Mouse (Mus musculus) heart, embryonic 16.5 days (tissue): ENCODE data around the gene Spg11. TPM values are rescaled to one million over a fixed set of nuclear protein-coding genes. Genes with fewer than 3 reads are reported as not detected.

Experiments used
- ATAC-seq: fragments of 200-750 bp; cut with Nextera tagmentation; replicated peaks from 2 replicates; pipeline ENCODE4 v1.8.0; 2017; ENCODE audit warnings: moderate number of reproducible peaks; ENCODE audit not compliant: insufficient read depth, low FRiP score; ENCODE audit errors: extremely low read depth
- H3K27ac ChIP-seq: fragments of 300-500 bp; sonication (generic); 2 replicates; pipeline ENCODE4 v1.5.1; 2014; ENCODE audit warnings: mild to moderate bottlenecking, low read length, control low read depth, moderate library complexity
- H3K27me3 ChIP-seq: fragments of 300-500 bp; sonication (generic); 2 replicates; pipeline ENCODE4 v1.6.1; 2014; ENCODE audit warnings: low read length, mixed read lengths; ENCODE audit not compliant: control insufficient read depth, insufficient read depth
- H3K36me3 ChIP-seq: fragments of 300-500 bp; sonication (generic); 2 replicates; pipeline ENCODE4 v1.6.1; 2014; ENCODE audit not compliant: control insufficient read depth, insufficient read depth
- H3K4me1 ChIP-seq: fragments of 300-500 bp; sonication (generic); 2 replicates; pipeline ENCODE4 v1.6.1; 2014; ENCODE audit warnings: low read length, mixed read lengths; ENCODE audit not compliant: control insufficient read depth, insufficient read depth
- H3K4me2 ChIP-seq: fragments of 300-500 bp; sonication (generic); 2 replicates; pipeline ENCODE4 v1.6.1; 2014; ENCODE audit warnings: low read depth, mild to moderate bottlenecking, control low read depth, low read length
- H3K4me3 ChIP-seq: fragments of 300-500 bp; sonication (generic); 2 replicates; pipeline ENCODE4 v1.5.1; 2014; ENCODE audit warnings: mild to moderate bottlenecking, control low read depth, low read length
- H3K9ac ChIP-seq: fragments of 300-500 bp; sonication (generic); 2 replicates; pipeline ENCODE4 v1.6.1; 2014; ENCODE audit warnings: low read length, control low read depth
- H3K9me3 ChIP-seq: fragments of 300-500 bp; sonication (generic); replicated peaks from 2 replicates; pipeline ENCODE4 v1.6.1; 2016; ENCODE audit warnings: low read length; ENCODE audit not compliant: control insufficient read depth
- WGBS: fragments of 180-500 bp; shearing (Covaris S2); extraction: QIAGEN DNeasy Blood & Tissue Kit; methylation state at CpG from one replicate; pipeline ENCODE4 v1.1.7; 2014; 5-methylcytosine and 5-hydroxymethylcytosine counted together
- polyA plus RNA-seq: library from polyadenylated mRNA; unstranded; fragments of >200 nt; fragmentation: Nextera tagmentation; extraction: Ambion mirVana; gene quantifications from 2 replicates; pipeline ENCODE4 v1.2.1, GENCODE M21; 2015

Spg11 gene
- polyA plus RNA-seq, 1 experiment from 2014 or later: 4.5 TPM

GRCm38 (mm10) chr2:122148242-122148917 lies 30.2 kb upstream of the Spg11 start:
- Histone ChIP-seq H3K27me3 (no peaks in the 10 kb centered on the region), H3K9ac (peak overlapping the region; percentile 92), H3K36me3 (peaks cover 6% of the 10 kb centered on the region; the same call in 1 of the 2 replicates), H3K4me2 (peak overlapping the region; percentile 80), H3K4me3 (peak overlapping the region; percentile 93), H3K9me3 (no peaks in the 10 kb centered on the region), H3K27ac (peak overlapping the region; percentile 86), H3K4me1 (peaks cover 10% of the 10 kb centered on the region)
- 0 out of 2 replicates have a peak, but pooled peaks have one; percentile 22 for ATAC-seq
- 27% methylated on average over 18 of the region's 18 CpGs for WGBS

- Histone ChIP-seq H3K9ac (peak within 1 kb of the TSS; percentile 92), H3K4me3 (peak within 1 kb of the TSS; percentile 93), H3K4me2 (peak within 1 kb of the TSS; percentile 80), H3K36me3 (peaks cover 4% of the 10 kb centered on the region; the same call in 1 of the 2 replicates), H3K9me3 (no peaks in the 10 kb centered on the region), H3K27me3 (no peaks in the 10 kb centered on the region), H3K27ac (peak within 1 kb of the TSS; percentile 86), H3K4me1 (peaks cover 10% of the 10 kb centered on the region)
- under 1% methylated on average over 40 of the region's 40 CpGs for WGBS
- peak; percentile 98 for ATAC-seq
Observed at GRCm38 (mm10) chr2:122147508-122148241, 29.5 kb upstream of the Spg11 start, which contains the start of gene B2m. B2m (plus strand) TSS chr2:122147686.

- H3K4me1 ChIP-seq: peaks cover 10% of the 10 kb centered on the region
- H3K9ac ChIP-seq: peak overlapping the region; percentile 92
- H3K9me3 ChIP-seq: no peaks in the 10 kb centered on the region
- peak overlapping the region; percentile 80 for H3K4me2 ChIP-seq
- no peak for ATAC-seq
- no peak overlapping the region; the same call in 1 of the 2 replicates for H3K4me3 ChIP-seq
- WGBS: 46% methylated on average over 6 of the region's 6 CpGs
- H3K27me3 ChIP-seq: no peaks in the 10 kb centered on the region
- H3K36me3 ChIP-seq: peaks cover 4% of the 10 kb centered on the region; the same call in 1 of the 2 replicates
- H3K27ac ChIP-seq: peak overlapping the region; percentile 70
Observed at GRCm38 (mm10) chr2:122146687-122147086, 28.5 kb upstream of the Spg11 start.

- ATAC-seq: no peak
- Histone ChIP-seq H3K4me2 (no peak overlapping the region), H3K27me3 (no peaks in the 10 kb centered on the region), H3K4me1 (peaks cover 10% of the 10 kb centered on the region), H3K36me3 (no peaks in the 10 kb centered on the region), H3K9me3 (no peaks in the 10 kb centered on the region), H3K27ac (no peak overlapping the region), H3K9ac (no peak overlapping the region), H3K4me3 (no peak overlapping the region)
- 63% methylated on average over 4 of the region's 4 CpGs for WGBS
Observed at GRCm38 (mm10) chr2:122145756-122146155, 27.6 kb upstream of the Spg11 start.

GRCm38 (mm10) chr2:122143111-122143510 lies 24.9 kb upstream of the Spg11 start:
- Histone ChIP-seq H3K36me3 (no peaks in the 10 kb centered on the region), H3K9ac (no peak overlapping the region), H3K4me1 (peaks cover 7% of the 10 kb centered on the region), H3K27me3 (no peaks in the 10 kb centered on the region), H3K4me2 (no peak overlapping the region), H3K9me3 (no peaks in the 10 kb centered on the region), H3K27ac (no peak overlapping the region), H3K4me3 (no peak overlapping the region)
- no peak for ATAC-seq
- WGBS: 81% methylated on average over 3 of the region's 3 CpGs

- WGBS: 74% methylated on average over 5 of the region's 5 CpGs
- Histone ChIP-seq H3K36me3 (no peaks in the 10 kb centered on the region), H3K9me3 (no peaks in the 10 kb centered on the region), H3K4me2 (no peak overlapping the region), H3K9ac (no peak overlapping the region), H3K27me3 (no peaks in the 10 kb centered on the region), H3K4me3 (no peak overlapping the region), H3K27ac (no peak overlapping the region), H3K4me1 (peaks cover under 1% of the 10 kb centered on the region; the same call in 1 of the 2 replicates)
- ATAC-seq: no peak
Observed at GRCm38 (mm10) chr2:122141332-122141967, 23.3 kb upstream of the Spg11 start.

GRCm38 (mm10) chr2:122140815-122141214 lies 22.6 kb upstream of the Spg11 start:
- no peaks in the 10 kb centered on the region for H3K27me3 ChIP-seq
- ATAC-seq: no peak
- no peak overlapping the region for H3K4me3 ChIP-seq
- no peaks in the 10 kb centered on the region for H3K4me1 ChIP-seq
- no peaks in the 10 kb centered on the region for H3K36me3 ChIP-seq
- no peak overlapping the region for H3K9ac ChIP-seq
- 74% methylated on average over 2 of the region's 2 CpGs for WGBS
- no peak overlapping the region for H3K27ac ChIP-seq
- H3K9me3 ChIP-seq: no peaks in the 10 kb centered on the region
- H3K4me2 ChIP-seq: no peak overlapping the region

- no peak overlapping the region for H3K4me3 ChIP-seq
- H3K36me3 ChIP-seq: no peaks in the 10 kb centered on the region
- H3K4me2 ChIP-seq: no peak overlapping the region
- H3K27ac ChIP-seq: no peak overlapping the region
- 47% methylated on average over 5 of the region's 5 CpGs for WGBS
- H3K9ac ChIP-seq: no peak overlapping the region
- no peaks in the 10 kb centered on the region for H3K27me3 ChIP-seq
- no peaks in the 10 kb centered on the region for H3K9me3 ChIP-seq
- H3K4me1 ChIP-seq: no peaks in the 10 kb centered on the region
- no peak for ATAC-seq
Observed at GRCm38 (mm10) chr2:122137839-122138465, 19.8 kb upstream of the Spg11 start.
